9 mouse cellular contexts compared by ENCODE assay signal in genomic region chr16:49407956-49408795, GRCm38 (mm10).
DNase-seq lines count a peak whose midpoint lies in the region; ATAC-seq and TF ChIP-seq lines count a peak whose summit lies in the region.
"Had no signal": no experiment of that assay in that cellular context is flagged by ENCODE, and none has a peak within 500 bp of the region (broad histone marks: within the 10 kb centered on the region; RNA-seq: fewer than 3 reads in every experiment).

No protein-coding gene starts in this region.

- TF ChIP-seq POLR2A in kidney, adult 2 months (IDR thresholded peaks at IDR 0.05; ENCODE audit: low read depth, low read length), result no peak
- TF ChIP-seq POLR2A in limb, embryonic 14.5 days (IDR thresholded peaks at IDR 0.05; ENCODE audit: borderline replicate concordance, extremely low read depth, insufficient read depth, insufficient read length), result no peak
- TF ChIP-seq POLR2A in thymus, adult 2 months (IDR thresholded peaks at IDR 0.05; ENCODE audit: control insufficient read depth, extremely low read depth, insufficient read depth, low read length, poor library complexity), result no peak

- no peak for TF ChIP-seq CTCF in kidney, adult 2 months (conservative IDR thresholded peaks at IDR 0.05; ENCODE audit: insufficient read depth, insufficient read length, low read depth, low read length)
- no peak for TF ChIP-seq CTCF in thymus, adult 2 months (IDR thresholded peaks at IDR 0.05; ENCODE audit: borderline replicate concordance, control insufficient read depth, extremely low read depth, insufficient read depth, low read length, poor library complexity)

- no peak overlapping the region for H3K9ac ChIP-seq in forebrain, embryonic 16.5 days (replicated peaks; ENCODE audit: low read depth, low read length)
- no peak overlapping the region for H3K9ac ChIP-seq in limb, embryonic 14.5 days (ENCODE audit: low read depth, low read length, severe bottlenecking)
- no peak overlapping the region for H3K9ac ChIP-seq in neural tube, embryonic 15.5 days (replicated peaks)

- H3K27ac ChIP-seq in kidney, adult 2 months (ENCODE audit: insufficient read depth, low read depth, low read length), result no peak overlapping the region
- H3K27ac ChIP-seq in forebrain, embryonic 16.5 days (ENCODE audit: low read length), result no peak overlapping the region
- no peak overlapping the region for H3K27ac ChIP-seq in limb, embryonic 14.5 days (replicated peaks; ENCODE audit: low read depth, low read length)
- H3K27ac ChIP-seq in neural tube, embryonic 15.5 days (replicated peaks), result no peak overlapping the region; the same call in none of the 2 replicates
- H3K27ac ChIP-seq in thymus, adult 2 months (ENCODE audit: control insufficient read depth, insufficient read depth, low read length), result no peak overlapping the region

- no peaks in the 10 kb centered on the region for H3K9me3 ChIP-seq in forebrain, embryonic 16.5 days (ENCODE audit: control insufficient read depth, low read length)
- no peaks in the 10 kb centered on the region for H3K9me3 ChIP-seq in limb, embryonic 14.5 days (ENCODE audit: control insufficient read depth, low read length)
- H3K9me3 ChIP-seq in neural tube, embryonic 15.5 days (replicated peaks), result no peaks in the 10 kb centered on the region

- peaks cover 5% of the 10 kb centered on the region; the same call in 1 of the 2 replicates for H3K4me1 ChIP-seq in kidney, adult 2 months (ENCODE audit: control insufficient read depth, insufficient read depth, low read length)
- H3K4me1 ChIP-seq in forebrain, embryonic 16.5 days (replicated peaks; ENCODE audit: control insufficient read depth, insufficient read depth, low read length), result no peaks in the 10 kb centered on the region
- peaks cover 6% of the 10 kb centered on the region; the same call in 1 of the 2 replicates for H3K4me1 ChIP-seq in limb, embryonic 14.5 days (ENCODE audit: control insufficient read depth, insufficient read depth, low read length)
- peaks cover 9% of the 10 kb centered on the region for H3K4me1 ChIP-seq in neural tube, embryonic 15.5 days
- H3K4me1 ChIP-seq in thymus, adult 2 months (replicated peaks; ENCODE audit: control insufficient read depth, insufficient read depth, low read length), result no peaks in the 10 kb centered on the region

- H3K36me3 ChIP-seq in kidney, adult 2 months (ENCODE audit: control insufficient read depth, insufficient read depth, low read length), result no peaks in the 10 kb centered on the region
- no peaks in the 10 kb centered on the region for H3K36me3 ChIP-seq in forebrain, embryonic 16.5 days (ENCODE audit: control insufficient read depth, insufficient read depth)
- no peaks in the 10 kb centered on the region for H3K36me3 ChIP-seq in limb, embryonic 14.5 days (ENCODE audit: control insufficient read depth, insufficient read depth, low read length)
- H3K36me3 ChIP-seq in neural tube, embryonic 15.5 days, result no peaks in the 10 kb centered on the region
- H3K36me3 ChIP-seq in thymus, adult 2 months (ENCODE audit: control insufficient read depth, insufficient read depth, low read length), result no peaks in the 10 kb centered on the region

- H3K4me2 ChIP-seq in forebrain, embryonic 16.5 days (ENCODE audit: low read length), result no peak overlapping the region
- H3K4me2 ChIP-seq in limb, embryonic 14.5 days (replicated peaks; ENCODE audit: low read depth, low read length, severe bottlenecking), result peak overlapping the region; percentile 32
- H3K4me2 ChIP-seq in neural tube, embryonic 15.5 days, result peak overlapping the region; percentile 39

- WGBS in kidney, adult 2 months, result 14% methylated on average over 16 of the region's 16 CpGs
- 23% methylated on average over 16 of the region's 16 CpGs for WGBS in forebrain, embryonic 16.5 days
- 8% methylated on average over 16 of the region's 16 CpGs for WGBS in limb, embryonic 14.5 days
- WGBS in neural tube, embryonic 15.5 days, result 10% methylated on average over 16 of the region's 16 CpGs
- 83% methylated on average over 16 of the region's 16 CpGs for WGBS in thymus, adult 2 months

- peak; percentile 85 for ATAC-seq in forebrain, embryonic 16.5 days
- no peak for ATAC-seq in limb, embryonic 14.5 days (ENCODE audit: low FRiP score, low read depth)
- ATAC-seq in neural tube, embryonic 15.5 days (ENCODE audit: low FRiP score), result peak; percentile 79

- H3K4me3 ChIP-seq in kidney, adult 2 months (ENCODE audit: insufficient read depth, low read depth, low read length), result no peak overlapping the region
- H3K4me3 ChIP-seq in forebrain, embryonic 16.5 days (replicated peaks; ENCODE audit: low read length), result no peak overlapping the region
- no peak overlapping the region; the same call in 1 of the 2 replicates for H3K4me3 ChIP-seq in limb, embryonic 14.5 days (replicated peaks; ENCODE audit: low read length)
- no peak overlapping the region for H3K4me3 ChIP-seq in neural tube, embryonic 15.5 days (replicated peaks)
- no peak overlapping the region for H3K4me3 ChIP-seq in thymus, adult 2 months (ENCODE audit: control insufficient read depth, insufficient read depth, low read length)

- H3K27me3 ChIP-seq in kidney, adult 2 months (replicated peaks; ENCODE audit: control insufficient read depth, insufficient read depth, low read length), result no peaks in the 10 kb centered on the region; the same call in 1 of the 2 replicates
- no peaks in the 10 kb centered on the region for H3K27me3 ChIP-seq in forebrain, embryonic 16.5 days (replicated peaks; ENCODE audit: control insufficient read depth, insufficient read depth, low read length)
- H3K27me3 ChIP-seq in limb, embryonic 14.5 days (ENCODE audit: control insufficient read depth, insufficient read depth, low read length), result no peaks in the 10 kb centered on the region
- no peaks in the 10 kb centered on the region for H3K27me3 ChIP-seq in neural tube, embryonic 15.5 days (replicated peaks)
- H3K27me3 ChIP-seq in thymus, adult 2 months (ENCODE audit: control insufficient read depth, insufficient read depth, low read length), result no peaks in the 10 kb centered on the region

- DNase-seq in kidney, adult 2 months, result peak; percentile 9
- no peak for DNase-seq in kidney, adult 8-10 months
- peak; percentile 11 for DNase-seq in limb, embryonic 14.5 days (ENCODE audit: low spot score)
- no peak for DNase-seq in thymus, adult 2 months
- no peak for DNase-seq in layer of hippocampus, postnatal 14 days (ENCODE audit: low spot score in 2 of 2)
- no peak for DNase-seq in adrenal gland, adult (ENCODE audit: inconsistent age in 2 of 2, low spot score in 1 of 2)
- DNase-seq: heart, postnatal 10 days had no signal

Comparison
In these comparisons a context has a peak if more than half of its experiments do, and no peak if none do; other contexts are left out.
1. DNase-seq: peak in kidney, adult 2 months (single experiment) and limb, embryonic 14.5 days (single experiment); none in kidney, adult 8-10 months (0 of 2), thymus, adult 2 months (single experiment), layer of hippocampus, postnatal 14 days (0 of 2) and adrenal gland, adult (0 of 2).